ENCODE assay signal across 10 mouse cellular contexts in genomic region chr1:194929972-194930355, GRCm38 (mm10). TPM values are rescaled to one million over a fixed set of nuclear protein-coding genes. Genes with fewer than 3 reads are reported as not detected.
DNase-seq lines count a peak whose midpoint lies in the region; ATAC-seq and TF ChIP-seq lines count a peak whose summit lies in the region.
"Had no signal": no experiment of that assay in that cellular context is flagged by ENCODE, and none has a peak within 500 bp of the region (broad histone marks: within the 10 kb centered on the region; RNA-seq: fewer than 3 reads in every experiment).

No protein-coding gene starts in this region.

- no peak for TF ChIP-seq POLR2A in kidney, adult 2 months (IDR thresholded peaks at IDR 0.05; ENCODE audit: low read depth, low read length)

- no peaks in the 10 kb centered on the region for H3K9me3 ChIP-seq in lung, embryonic 14.5 days (ENCODE audit: low read depth, low read length)
- H3K9me3 ChIP-seq in embryonic facial prominence, embryonic 12.5 days, result no peaks in the 10 kb centered on the region
- H3K9me3 ChIP-seq in heart, embryonic 15.5 days (replicated peaks), result no peaks in the 10 kb centered on the region
- no peaks in the 10 kb centered on the region for H3K9me3 ChIP-seq in stomach, embryonic 16.5 days (replicated peaks; ENCODE audit: control insufficient read depth, low read length)
- H3K9me3 ChIP-seq in kidney, embryonic 15.5 days (replicated peaks), result no peaks in the 10 kb centered on the region
- H3K9me3 ChIP-seq: limb, embryonic 13.5 days had no signal

- H3K9ac ChIP-seq in lung, embryonic 14.5 days, result no peak overlapping the region
- no peak overlapping the region for H3K9ac ChIP-seq in embryonic facial prominence, embryonic 12.5 days
- H3K9ac ChIP-seq in heart, embryonic 15.5 days, result no peak overlapping the region
- no peak overlapping the region for H3K9ac ChIP-seq in stomach, embryonic 16.5 days (ENCODE audit: low read length)
- no peak overlapping the region for H3K9ac ChIP-seq in kidney, embryonic 15.5 days
- H3K9ac ChIP-seq: limb, embryonic 13.5 days had no signal

- no peak for TF ChIP-seq CTCF in lung, embryonic 14.5 days (IDR thresholded peaks at IDR 0.05; ENCODE audit: low read depth)
- no peak for TF ChIP-seq CTCF in kidney, adult 2 months (conservative IDR thresholded peaks at IDR 0.05; ENCODE audit: insufficient read depth, insufficient read length, low read depth, low read length)

- ATAC-seq in lung, embryonic 14.5 days (ENCODE audit: insufficient read depth), result peak; percentile 62
- ATAC-seq in embryonic facial prominence, embryonic 12.5 days (ENCODE audit: insufficient number of reproducible peaks, insufficient read depth, low FRiP score, low TSS enrichment), result no peak
- ATAC-seq in heart, embryonic 15.5 days (replicated peaks; ENCODE audit: insufficient number of reproducible peaks, insufficient read depth, low FRiP score, low read depth), result no peak; the same call in 1 of the 2 replicates
- peak; percentile 82 for ATAC-seq in stomach, embryonic 16.5 days (ENCODE audit: insufficient read depth, low FRiP score)
- no peak for ATAC-seq in kidney, embryonic 15.5 days (replicated peaks; ENCODE audit: low FRiP score)

- H3K27me3 ChIP-seq in lung, embryonic 14.5 days (ENCODE audit: insufficient read depth, low read length), result no peaks in the 10 kb centered on the region
- H3K27me3 ChIP-seq in embryonic facial prominence, embryonic 12.5 days, result no peaks in the 10 kb centered on the region
- no peaks in the 10 kb centered on the region for H3K27me3 ChIP-seq in heart, embryonic 15.5 days
- H3K27me3 ChIP-seq in stomach, embryonic 16.5 days (ENCODE audit: control insufficient read depth, insufficient read depth, low read length), result no peaks in the 10 kb centered on the region
- no peaks in the 10 kb centered on the region for H3K27me3 ChIP-seq in kidney, adult 2 months (replicated peaks; ENCODE audit: control insufficient read depth, insufficient read depth, low read length)
- no peaks in the 10 kb centered on the region for H3K27me3 ChIP-seq in kidney, embryonic 15.5 days
- H3K27me3 ChIP-seq: limb, embryonic 13.5 days had no signal

- peak; percentile 72 for DNase-seq in lung, embryonic 14.5 days
- no peak for DNase-seq in lung, postnatal 14 days
- no peak for DNase-seq in kidney, adult 2 months
- DNase-seq in kidney, adult 8-10 months, result no peak
- DNase-seq: cerebellum, postnatal 36 days had no signal

- no peak overlapping the region for H3K4me3 ChIP-seq in lung, embryonic 14.5 days (ENCODE audit: low read depth, low read length)
- H3K4me3 ChIP-seq in embryonic facial prominence, embryonic 12.5 days, result no peak overlapping the region
- no peak overlapping the region for H3K4me3 ChIP-seq in heart, embryonic 15.5 days
- H3K4me3 ChIP-seq in stomach, embryonic 16.5 days (replicated peaks; ENCODE audit: low read length), result no peak overlapping the region
- no peak overlapping the region for H3K4me3 ChIP-seq in kidney, adult 2 months (ENCODE audit: insufficient read depth, low read depth, low read length)
- H3K4me3 ChIP-seq in kidney, embryonic 15.5 days (replicated peaks), result no peak overlapping the region
- H3K4me3 ChIP-seq: limb, embryonic 13.5 days had no signal

- H3K27ac ChIP-seq in lung, embryonic 14.5 days (ENCODE audit: low read depth), result peak overlapping the region; percentile 47; the same call in 1 of the 2 replicates
- H3K27ac ChIP-seq in embryonic facial prominence, embryonic 12.5 days, result peak overlapping the region; percentile 61; the same call in 1 of the 2 replicates
- H3K27ac ChIP-seq in heart, embryonic 15.5 days, result peak overlapping the region; percentile 5; the same call in 1 of the 2 replicates
- peak overlapping the region; percentile 85 for H3K27ac ChIP-seq in stomach, embryonic 16.5 days (ENCODE audit: low read length)
- no peak overlapping the region for H3K27ac ChIP-seq in kidney, adult 2 months (ENCODE audit: insufficient read depth, low read depth, low read length)
- no peak overlapping the region for H3K27ac ChIP-seq in kidney, embryonic 15.5 days
- H3K27ac ChIP-seq: limb, embryonic 13.5 days had no signal

- WGBS in lung, embryonic 14.5 days, result 30% methylated on average over 1 of the region's 1 CpGs
- 11% methylated on average over 1 of the region's 1 CpGs for WGBS in embryonic facial prominence, embryonic 12.5 days
- 44% methylated on average over 1 of the region's 1 CpGs for whole genome bisulfite sequencing in heart, embryonic 15.5 days
- WGBS in stomach, embryonic 16.5 days, result 49% methylated on average over 1 of the region's 1 CpGs
- WGBS in kidney, adult 2 months, result 43% methylated on average over 1 of the region's 1 CpGs
- 45% methylated on average over 1 of the region's 1 CpGs for WGBS in kidney, embryonic 15.5 days

- no peak overlapping the region for H3K4me2 ChIP-seq in lung, embryonic 14.5 days
- H3K4me2 ChIP-seq in embryonic facial prominence, embryonic 12.5 days (replicated peaks), result no peak overlapping the region
- H3K4me2 ChIP-seq in heart, embryonic 15.5 days, result no peak overlapping the region
- no peak overlapping the region for H3K4me2 ChIP-seq in stomach, embryonic 16.5 days (ENCODE audit: low read depth, low read length)
- no peak overlapping the region for H3K4me2 ChIP-seq in kidney, embryonic 15.5 days
- H3K4me2 ChIP-seq: limb, embryonic 13.5 days had no signal

- peaks cover 16% of the 10 kb centered on the region; the same call in 1 of the 2 replicates for H3K4me1 ChIP-seq in lung, embryonic 14.5 days (ENCODE audit: insufficient read depth)
- peaks cover 18% of the 10 kb centered on the region for H3K4me1 ChIP-seq in embryonic facial prominence, embryonic 12.5 days
- peaks cover 31% of the 10 kb centered on the region for H3K4me1 ChIP-seq in heart, embryonic 15.5 days (replicated peaks)
- peaks cover 8% of the 10 kb centered on the region; the same call in 1 of the 2 replicates for H3K4me1 ChIP-seq in stomach, embryonic 16.5 days (ENCODE audit: control insufficient read depth, insufficient read depth, low read length)
- 0 out of 2 replicates have a peak, but pooled peaks cover 2% of the 10 kb centered on the region for H3K4me1 ChIP-seq in kidney, adult 2 months (ENCODE audit: control insufficient read depth, insufficient read depth, low read length)
- H3K4me1 ChIP-seq in kidney, embryonic 15.5 days, result peaks cover 13% of the 10 kb centered on the region; the same call in 1 of the 2 replicates
- H3K4me1 ChIP-seq: limb, embryonic 13.5 days had no signal

- no peaks in the 10 kb centered on the region for H3K36me3 ChIP-seq in lung, embryonic 14.5 days (ENCODE audit: insufficient read depth)
- H3K36me3 ChIP-seq in embryonic facial prominence, embryonic 12.5 days, result no peaks in the 10 kb centered on the region
- H3K36me3 ChIP-seq in heart, embryonic 15.5 days, result no peaks in the 10 kb centered on the region
- H3K36me3 ChIP-seq in stomach, embryonic 16.5 days (ENCODE audit: control insufficient read depth, insufficient read depth, low read length), result no peaks in the 10 kb centered on the region
- no peaks in the 10 kb centered on the region for H3K36me3 ChIP-seq in kidney, adult 2 months (ENCODE audit: control insufficient read depth, insufficient read depth, low read length)
- no peaks in the 10 kb centered on the region for H3K36me3 ChIP-seq in kidney, embryonic 15.5 days
- H3K36me3 ChIP-seq: limb, embryonic 13.5 days had no signal

RNA-seq across cellular contexts. Expression of gene Cd34, which starts 8.7 kb away (rescaled TPM):
- polyA plus RNA-seq in lung, embryonic 14.5 days (2014; fragmentation: Nextera tagmentation; extraction: Ambion mirVana), result 164 and 165 TPM in 2 replicates
- 63.3 and 63.4 TPM in 2 replicates for polyA plus RNA-seq in embryonic facial prominence, embryonic 12.5 days (2016; fragmentation: Nextera tagmentation; extraction: Ambion mirVana)
- polyA plus RNA-seq in heart, embryonic 15.5 days (2015; fragmentation: Nextera tagmentation; extraction: Ambion mirVana), result 111 and 116 TPM in 2 replicates
- polyA plus RNA-seq in stomach, embryonic 16.5 days (2015; fragmentation: Nextera tagmentation; extraction: Ambion mirVana), result 105 and 111 TPM in 2 replicates
- 33.9 and 37.5 TPM in 2 replicates for polyA plus RNA-seq in kidney, adult 2 months (2012; rRNA removed)
- polyA plus RNA-seq in kidney, embryonic 15.5 days (2015; fragmentation: Nextera tagmentation; extraction: Ambion mirVana), result 95.6 TPM in 2 replicates

Comparison
In these comparisons a context has a peak if more than half of its experiments do, and no peak if none do; other contexts are left out.
1. ATAC-seq: peak in lung, embryonic 14.5 days (single experiment) and stomach, embryonic 16.5 days (single experiment); none in embryonic facial prominence, embryonic 12.5 days (single experiment), heart, embryonic 15.5 days (single experiment) and kidney, embryonic 15.5 days (single experiment).
2. H3K27ac ChIP-seq: peak in lung, embryonic 14.5 days (single experiment), embryonic facial prominence, embryonic 12.5 days (single experiment), heart, embryonic 15.5 days (single experiment) and stomach, embryonic 16.5 days (single experiment); none in kidney, adult 2 months (single experiment) and kidney, embryonic 15.5 days (single experiment).